Mouse (Mus musculus) gastrocnemius, adult 8-10 months (tissue): ENCODE measurements at regions not wholly inside any gene's neighbourhood (a gene's known extent, or its start where the extent isn't known, plus 50 kb on each side); places are given as distances from the start of the nearest gene placed in this dataset.

Source experiments
- DNase-seq, 2 experiments: peaks; one replicate each; pipeline ENCODE4 v3.0.0; 2022; ENCODE audit warnings: low spot score in 2 of 2

DNA sequence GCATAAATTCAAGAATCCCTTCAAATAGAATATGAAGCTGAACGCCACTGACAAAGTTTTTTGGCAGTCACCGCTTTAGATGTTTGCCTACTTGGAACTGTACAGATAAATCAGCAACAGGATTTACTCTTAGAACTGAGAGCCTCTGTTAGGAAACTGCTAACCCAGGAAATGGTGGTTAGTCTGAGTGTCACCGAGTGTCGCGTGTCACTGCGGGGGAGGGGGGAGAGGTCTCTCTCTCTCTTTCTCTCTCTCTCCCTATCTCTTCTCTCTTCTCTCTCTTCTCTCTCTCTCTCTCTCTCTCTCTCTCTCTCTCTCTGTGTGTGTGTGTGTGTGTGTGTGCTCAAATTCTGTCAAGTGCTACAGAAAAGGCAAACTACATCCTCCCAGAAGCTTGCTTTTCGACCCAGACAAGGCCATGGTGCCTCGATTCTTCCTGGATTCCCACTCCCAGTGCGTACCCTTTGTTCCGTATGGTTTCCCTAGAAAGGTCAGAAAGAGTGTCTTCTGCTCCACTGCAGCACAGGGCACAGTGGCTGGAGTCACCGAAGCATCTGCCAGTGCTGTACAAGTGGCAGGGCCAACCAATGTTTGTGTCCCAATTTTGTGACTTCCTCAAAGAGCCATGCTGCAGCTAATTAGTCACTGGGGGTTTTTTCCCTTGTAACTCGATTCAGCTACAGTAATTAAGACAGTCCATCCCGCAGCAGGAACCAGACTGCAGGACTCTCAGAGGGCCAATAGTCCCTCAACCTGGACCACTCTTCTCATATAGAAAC is 87.0 kb downstream of the Cog6 start:
- no peak for DNase-seq

DNA sequence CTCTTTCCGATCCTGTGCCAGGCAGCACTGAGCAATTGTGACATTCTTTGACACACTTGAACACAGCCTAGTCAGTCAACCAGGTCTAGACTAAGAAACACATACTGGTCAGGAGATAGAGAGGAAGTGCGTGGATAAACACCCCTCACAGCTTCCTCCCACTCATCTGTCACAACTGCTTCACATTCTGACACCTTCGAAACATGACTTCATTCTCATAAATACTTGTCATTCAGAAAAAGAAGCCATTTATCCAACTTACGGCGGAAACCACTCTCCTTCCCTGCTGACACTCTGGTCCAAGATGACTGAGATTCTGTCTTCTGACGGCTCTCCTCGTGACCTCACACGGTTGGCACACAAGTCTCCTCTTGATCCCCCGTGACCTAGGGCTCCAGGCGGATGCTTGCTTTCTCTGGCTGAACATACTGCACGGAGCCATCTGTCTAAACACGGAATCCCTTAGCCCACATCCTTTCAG is 89.6 kb downstream of the Cog6 start:
- DNase-seq, result no peak

DNA sequence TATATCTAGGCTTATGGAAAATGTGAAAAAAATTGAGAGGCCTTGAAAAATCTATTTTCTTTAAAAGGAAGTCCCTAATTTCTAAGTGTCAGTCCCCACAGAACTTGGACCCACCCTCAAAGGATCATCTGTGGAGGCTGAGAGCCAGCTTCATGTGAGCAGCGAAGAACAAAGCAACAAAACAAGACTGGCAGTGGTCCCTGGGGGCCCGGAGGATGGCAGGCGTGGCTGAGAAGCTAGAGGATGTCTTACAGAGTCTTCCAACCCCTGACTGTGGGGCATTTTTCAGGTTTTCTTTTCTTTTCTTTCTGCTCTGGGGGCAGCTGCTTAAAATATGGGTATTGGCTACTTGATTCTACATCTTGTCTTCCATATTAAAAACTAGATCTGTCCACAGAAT is 90.5 kb downstream of the Cog6 start:
- no peak for DNase-seq

DNA sequence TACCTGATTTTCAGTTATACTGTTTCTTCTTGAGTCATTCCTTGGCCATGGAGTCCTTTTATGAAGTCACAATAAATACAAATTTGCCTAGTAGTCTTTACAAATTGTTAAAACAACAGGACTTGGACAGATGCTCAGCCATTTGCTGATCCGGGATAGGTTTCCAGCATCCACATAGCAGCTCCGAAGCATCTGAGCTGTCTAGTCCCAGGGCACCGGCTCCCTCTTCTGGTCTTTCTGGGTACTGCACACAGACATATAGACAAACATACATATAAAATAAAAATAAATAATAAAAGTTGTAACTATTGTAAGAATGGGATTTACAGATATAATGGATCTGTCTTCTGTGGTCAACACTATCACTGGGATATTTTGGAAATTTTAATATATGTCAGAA is 91.8 kb downstream of the Cog6 start:
- no peak for DNase-seq

DNA sequence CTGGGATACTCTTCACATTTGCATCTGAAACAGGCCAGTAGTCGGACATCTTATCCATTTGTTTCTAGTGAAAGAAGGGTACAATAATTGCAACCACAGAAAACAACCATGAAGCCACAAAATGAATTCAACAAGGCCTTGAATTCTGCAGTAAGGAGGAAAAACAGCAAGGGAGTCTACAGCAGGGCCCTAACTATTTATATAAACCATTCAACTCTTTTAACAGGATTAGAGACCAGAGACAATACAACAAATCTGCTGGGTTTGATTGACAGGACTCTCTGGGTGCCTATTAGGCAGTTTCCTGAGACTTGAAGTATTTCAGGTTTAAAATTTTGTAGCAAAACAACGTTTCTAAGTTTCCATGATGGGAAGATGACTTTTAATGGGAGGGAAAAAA is 92.4 kb downstream of the Cog6 start:
- no peak for DNase-seq

DNA sequence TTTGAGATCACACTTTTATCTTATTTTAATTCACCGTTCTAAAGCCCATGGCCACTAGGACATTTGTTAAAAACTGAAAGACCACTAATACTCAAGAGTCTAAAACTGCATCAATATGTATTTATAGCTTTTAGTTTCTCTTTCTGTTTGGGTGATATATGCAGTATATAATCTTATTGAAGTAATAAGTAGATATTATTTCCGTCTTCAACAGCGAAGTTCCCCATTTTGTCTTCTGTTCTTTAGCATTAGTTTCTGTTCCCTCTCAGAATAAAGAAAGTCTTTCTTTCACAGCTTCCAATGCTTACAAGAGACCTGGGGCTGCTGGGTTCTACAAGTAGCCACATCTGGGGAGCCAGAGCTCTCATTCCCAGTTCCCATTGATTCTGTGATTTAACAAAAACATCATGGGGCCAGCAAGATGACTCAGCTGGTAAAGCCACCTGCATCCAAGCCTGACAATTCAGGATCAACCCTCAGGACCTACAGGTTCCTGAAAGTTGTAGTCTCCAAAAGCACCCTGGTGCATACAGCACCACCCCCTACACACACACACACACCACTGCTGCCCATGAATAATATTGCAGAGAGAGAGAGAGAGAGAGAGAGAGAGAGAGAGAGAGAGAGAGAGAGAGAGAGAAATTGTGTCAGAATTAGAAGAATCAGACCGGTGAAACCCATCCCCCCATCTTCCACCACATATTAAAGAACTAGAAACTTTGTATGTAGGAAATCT is 93.0 kb downstream of the Cog6 start:
- DNase-seq, result no peak

DNA sequence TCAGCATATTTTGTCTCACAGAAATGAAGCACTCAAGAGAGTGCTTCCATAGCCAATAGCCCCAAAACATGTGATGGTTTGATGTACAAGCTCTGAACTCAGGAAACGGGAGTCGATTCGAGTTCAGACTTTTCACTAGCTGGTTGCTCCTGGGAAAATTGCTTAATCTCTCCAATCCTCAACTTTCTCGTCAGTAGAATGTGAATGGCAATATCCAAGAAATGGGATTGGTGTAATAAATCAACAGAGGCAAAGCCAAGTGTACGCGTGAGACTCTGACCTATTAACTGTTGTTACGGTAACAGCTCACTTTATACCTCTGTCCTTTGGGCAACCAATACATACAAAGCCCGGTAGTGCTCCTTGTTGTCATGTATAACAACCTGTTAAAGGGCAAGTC is 94.6 kb downstream of the Cog6 start:
- no peak for DNase-seq

DNA sequence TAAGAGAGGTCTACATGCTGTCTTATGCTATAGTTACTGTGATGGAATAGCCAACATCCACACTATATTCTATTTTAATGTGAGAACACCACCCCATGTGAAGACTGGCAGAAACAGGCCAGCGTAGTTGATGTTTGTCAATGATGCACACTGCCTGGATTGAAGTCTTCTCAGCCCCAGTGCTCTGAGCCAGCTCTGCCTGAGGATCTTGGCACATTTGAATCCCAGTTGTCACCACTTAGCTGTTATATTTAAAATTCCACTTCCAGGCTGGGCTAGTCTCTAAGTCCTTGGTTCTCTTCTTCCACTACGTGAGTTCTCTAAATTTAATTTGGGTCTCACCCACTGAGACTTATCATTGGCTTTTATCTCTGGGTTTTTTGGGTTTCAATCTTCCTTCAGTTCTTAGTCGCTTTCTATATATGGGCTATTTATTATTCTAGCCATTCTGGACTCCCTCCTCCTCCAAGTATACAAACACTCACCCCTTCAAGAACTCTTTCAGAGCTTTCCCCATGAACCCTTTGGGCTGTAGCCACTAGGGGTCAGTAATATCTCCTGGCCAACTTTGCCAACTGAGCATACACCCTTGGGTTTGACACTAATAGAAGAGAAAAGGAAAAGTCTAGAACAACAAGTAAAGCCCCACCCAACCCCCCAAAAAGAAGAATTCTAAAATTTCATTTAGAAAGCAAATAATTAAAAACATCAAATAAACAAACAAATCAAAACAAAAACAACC is 110.0 kb downstream of the Cog6 start:
- no peak for DNase-seq

DNA sequence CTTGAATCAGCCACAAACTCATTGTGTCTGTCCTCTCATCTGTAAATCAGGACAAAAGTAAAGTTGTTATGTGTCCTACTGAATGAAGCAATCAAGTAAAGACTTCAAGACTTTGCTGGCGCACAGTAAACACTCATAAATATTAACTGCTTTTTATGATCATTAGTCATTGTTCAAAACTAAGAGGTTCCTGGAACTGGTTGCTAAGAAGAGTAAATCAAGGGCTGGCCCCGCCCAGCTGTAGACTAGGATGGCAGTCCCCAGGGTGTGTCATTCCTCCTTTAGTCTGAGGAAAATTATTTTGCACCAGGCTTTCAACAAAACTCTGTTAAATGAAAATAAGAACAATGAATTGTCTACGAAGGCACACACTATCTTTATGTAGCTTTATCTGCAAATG is 113.0 kb downstream of the Cog6 start:
- DNase-seq, result no peak

DNA sequence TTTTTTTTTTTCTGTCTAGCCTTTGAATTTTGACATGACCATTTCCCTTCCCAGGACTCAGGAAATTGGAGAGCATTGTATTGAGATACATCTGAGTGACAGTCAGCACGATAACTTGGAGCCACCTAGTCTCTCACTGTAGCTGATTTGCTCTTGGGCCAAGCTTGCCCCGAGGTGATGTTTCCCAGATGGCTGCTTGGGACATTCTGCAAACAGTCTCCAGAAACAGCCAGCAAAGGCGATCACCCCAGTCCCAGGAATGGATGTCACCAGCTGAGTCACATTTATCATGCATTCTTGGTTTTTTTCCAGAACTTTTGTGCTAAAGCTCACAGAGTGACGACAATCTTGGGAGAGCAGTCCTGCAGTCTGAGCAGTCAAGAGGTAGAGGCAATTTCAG is 119.4 kb downstream of the Cog6 start:
- no peak for DNase-seq

DNA sequence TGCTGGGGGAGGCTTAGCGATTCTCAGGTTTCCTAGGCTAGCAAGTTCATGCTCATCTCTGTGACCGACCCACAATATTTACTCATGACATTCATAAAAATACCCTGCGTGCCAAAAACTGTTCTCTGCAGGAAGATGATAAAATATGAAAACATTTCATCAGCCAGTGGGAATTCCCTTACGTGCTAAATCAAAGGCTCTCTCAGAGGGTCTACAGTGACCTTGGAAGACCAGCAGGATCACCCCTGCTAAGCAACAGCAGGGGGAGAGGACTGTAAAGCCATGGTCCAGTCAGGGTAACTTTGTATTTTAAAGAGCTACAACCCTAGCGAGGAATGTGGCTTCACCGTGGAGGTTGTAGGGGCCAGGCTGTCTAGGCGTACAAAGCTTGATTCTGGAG is 120.6 kb downstream of the Cog6 start:
- no peak for DNase-seq

DNA sequence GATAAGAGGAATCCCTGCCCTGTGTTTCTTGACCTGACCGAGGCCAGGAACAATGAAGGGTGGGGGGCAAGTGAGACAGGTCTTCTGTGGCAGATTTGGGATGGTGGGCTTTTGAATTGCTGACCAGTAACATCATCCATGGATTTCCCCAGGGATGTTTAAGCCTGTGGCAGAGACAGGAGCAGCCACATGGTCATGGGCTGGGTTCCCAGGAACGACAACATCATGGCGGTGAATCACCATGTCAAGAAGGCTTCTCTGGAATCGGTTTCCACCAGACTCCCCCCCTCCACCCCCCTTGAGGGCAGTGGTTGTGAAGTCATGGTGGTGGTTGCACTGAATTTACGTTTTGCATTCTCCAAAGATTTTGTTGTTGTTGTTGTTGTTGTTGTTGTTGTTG is 121.3 kb downstream of the Cog6 start:
- no peak for DNase-seq

DNA sequence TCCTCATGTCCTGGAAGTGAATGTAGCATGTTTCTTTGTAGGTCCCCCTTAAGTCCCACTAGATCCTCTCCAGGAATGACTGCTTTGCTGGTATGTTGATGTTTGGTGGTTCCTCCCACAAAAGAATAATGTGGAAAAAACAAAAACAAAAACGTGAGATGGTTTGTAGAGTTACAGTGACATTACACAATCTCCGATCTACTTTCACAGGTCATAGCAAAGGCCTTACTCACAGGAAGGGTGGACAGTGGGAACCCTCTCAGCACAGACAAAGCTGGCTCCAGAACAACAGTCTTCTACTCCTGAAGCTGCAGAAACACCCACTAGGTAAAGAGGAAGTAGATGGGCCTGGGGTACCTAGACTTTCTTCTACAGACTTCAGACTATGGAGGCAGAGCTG is 122.2 kb downstream of the Cog6 start:
- DNase-seq, result no peak

DNA sequence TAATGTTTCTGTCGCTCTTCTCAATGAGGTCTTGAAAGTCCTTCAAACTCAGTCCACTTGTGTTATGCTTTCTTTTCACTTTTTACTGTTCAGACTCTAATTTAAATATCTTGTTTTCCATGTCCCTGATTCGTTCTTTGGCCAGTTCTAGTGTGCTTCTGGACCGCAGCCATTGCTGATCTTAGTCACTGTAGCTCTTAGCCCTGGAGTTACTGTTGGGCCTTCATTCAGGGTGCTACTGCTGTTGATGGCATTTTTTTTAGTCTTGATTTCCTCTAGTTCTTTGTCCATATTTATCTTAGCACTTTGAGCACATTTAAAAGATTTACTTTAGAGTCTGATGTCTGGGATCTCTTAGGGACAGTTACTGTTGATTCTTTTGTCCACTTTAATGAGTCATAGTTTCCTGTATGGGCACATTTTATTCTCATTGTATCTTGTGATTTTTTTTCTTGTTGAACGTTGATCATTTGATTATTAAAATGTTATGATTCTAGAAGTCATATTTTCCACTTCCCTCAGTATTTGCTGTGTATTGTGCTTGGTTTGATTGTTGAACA is 127.8 kb downstream of the Cog6 start:
- no peak for DNase-seq

DNA sequence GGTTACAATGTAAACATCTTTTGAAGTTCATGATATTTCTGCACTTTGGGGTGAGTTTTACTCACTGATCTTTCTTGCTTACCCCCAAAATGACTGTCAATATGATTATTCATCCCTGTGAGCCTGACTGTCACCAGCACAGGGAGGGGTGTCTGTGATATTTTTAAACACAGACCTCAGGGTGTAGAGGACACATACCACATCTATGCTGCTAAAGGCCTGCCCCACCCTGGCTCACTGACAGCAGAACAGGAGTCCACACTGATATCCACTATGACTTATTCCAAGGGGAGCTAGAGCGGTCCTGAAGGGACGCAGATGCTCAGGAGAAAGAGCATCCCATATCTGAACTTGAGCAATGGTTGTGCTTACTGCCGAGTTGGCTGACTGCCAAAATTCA is 135.1 kb downstream of the Cog6 start:
- no peak for DNase-seq

DNA sequence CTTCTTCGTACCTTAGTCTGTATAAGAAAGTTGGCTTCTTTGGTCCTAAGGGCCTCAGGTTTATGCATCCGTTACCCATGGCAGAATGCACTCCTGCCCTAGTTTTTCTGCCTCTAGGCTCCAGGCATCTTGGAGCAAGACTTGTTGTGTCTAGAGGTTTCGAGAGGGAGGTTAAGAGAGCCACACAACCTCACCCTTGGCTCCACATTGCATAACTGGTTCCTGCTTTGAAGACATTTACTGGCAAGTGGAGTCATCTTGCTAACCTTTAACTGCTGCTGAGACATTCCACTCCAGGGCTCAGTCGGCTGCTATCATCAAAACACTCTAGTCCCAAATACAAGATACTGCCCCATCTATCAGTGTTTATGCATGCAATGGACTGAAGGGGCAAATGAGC is 135.9 kb downstream of the Cog6 start:
- no peak for DNase-seq

DNA sequence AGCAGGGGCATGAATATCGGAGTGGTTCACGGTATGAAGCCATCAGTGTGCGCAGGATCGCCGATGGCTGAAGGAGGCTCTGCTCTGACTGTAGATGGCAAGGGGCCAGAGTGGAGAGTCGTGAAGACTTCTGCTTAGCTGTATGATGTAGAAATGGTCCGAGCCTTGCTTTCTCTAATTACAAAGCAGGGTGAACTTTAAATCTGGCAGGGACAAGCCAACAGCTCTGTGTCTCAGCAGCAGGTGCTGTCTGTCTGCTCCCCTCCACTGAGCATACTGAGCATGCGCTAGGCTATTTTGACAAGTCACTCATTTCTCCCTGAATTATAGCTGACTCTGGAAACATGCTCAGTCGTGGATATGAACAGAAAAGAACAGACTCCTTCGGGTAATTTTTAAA is 137.3 kb downstream of the Cog6 start:
- no peak for DNase-seq

DNA sequence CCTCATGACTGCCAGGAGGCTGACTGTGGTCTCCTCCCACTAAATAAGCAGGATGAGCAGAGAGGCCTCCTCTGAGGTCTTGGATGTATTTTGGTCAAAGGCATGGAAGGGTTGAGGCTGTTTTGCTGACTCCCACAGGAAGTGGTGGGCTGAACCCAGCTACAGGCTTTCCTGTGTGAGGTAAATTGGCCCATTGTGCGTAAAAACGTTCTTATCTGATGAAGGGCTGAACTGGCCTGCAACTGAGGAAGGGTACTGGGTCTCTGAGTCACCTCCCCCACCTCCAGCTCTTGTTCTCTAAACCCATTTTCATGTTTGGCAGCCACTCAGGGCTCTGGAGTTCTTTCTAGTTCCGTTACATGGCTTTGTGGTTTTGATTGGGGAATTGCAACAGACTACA is 138.7 kb downstream of the Cog6 start:
- no peak for DNase-seq

DNA sequence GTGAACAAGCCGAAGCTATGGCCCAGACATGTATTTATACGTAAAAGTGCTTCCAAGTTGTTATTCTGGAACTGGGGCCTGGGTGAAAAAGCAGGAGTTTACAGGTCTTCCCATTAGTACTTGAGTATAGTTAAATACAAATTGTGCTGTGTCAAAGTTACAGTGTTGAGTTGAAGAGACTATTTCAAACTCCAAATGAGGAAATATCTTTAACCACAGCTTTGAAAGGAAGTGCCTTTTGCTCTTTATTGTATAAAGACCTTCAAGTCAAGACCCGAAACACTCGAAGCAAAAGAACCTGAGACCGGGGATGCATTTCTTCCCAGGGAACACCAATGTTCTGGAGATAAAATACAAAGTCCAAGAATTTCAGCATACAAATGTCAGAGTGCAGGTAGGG is 144.8 kb downstream of the Cog6 start:
- no peak for DNase-seq

DNA sequence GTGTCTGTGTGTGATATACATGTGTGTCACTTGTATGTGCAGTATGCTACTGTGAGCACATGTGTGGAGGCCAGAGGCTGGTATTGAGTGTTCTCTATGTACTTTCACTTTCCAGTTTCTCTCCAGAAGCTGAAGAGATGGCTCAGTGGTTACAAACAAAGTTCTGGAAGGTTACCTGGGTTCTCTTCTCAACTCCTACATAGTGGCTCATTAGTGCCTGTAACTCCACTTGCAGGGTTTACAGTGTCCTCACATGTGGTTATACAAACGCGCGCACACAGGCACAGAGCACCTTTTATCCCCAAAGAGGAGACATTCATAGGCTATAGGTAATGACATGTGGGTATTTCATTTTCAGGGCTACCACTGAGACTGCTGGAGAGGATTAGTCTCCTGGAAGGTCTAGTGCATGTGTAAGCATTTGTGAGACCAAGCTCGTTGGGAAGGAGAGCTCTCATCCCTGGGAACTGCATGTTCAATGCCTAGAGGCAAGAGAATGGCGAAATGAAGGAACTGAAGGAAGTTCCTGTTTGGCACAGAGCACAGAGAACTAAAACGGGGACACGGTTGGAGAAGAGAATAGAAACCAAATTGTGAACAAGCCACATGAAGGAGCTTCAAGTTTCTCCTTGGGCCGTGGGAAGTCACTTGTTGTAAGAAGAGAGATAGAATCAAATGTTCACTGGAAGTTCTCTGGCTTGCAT is 153.7 kb downstream of the Cog6 start:
- DNase-seq, result no peak

DNA sequence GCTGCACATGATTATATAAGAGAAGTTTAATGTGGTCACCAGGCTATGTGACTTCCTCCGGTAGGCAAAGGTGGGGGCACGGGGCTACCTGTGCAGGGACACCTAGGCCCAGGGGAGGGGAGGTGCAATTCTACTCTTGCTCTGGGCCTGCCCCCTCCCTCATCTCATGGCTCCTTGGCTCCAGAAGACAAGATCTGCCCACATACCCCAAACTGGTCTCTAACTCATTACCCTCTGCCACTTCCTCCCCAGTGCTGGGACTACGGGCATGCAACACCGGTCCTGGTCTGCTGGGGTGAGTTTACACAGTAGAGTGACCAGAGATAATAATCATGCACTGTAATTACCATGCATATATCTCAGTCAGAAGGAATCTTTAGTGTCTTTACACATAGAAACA is 155.0 kb downstream of the Cog6 start:
- DNase-seq, result no peak

DNA sequence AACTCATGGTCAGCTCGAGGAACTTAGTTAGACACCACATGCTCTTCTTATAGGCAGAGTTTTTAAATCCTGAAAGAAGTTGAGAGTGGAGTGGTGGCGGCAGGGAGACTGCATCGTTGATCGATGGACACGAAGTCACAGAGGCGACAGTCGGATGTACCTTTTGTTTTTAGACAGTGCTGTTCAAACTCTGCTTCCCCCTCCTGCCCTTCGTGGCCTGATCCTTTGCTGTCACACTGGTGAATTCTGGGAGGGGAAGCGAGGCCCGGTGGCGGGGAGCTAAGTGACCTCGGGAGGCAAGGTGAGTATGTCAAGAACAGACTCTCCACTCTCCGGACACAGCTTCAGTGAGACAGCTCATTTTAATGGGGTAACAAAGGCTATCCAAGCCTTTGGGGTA is 155.5 kb downstream of the Cog6 start:
- DNase-seq, result no peak
